Mouse (Mus musculus): ENCODE results near the gene 1110032A03Rik. TPM values are rescaled to one million over a fixed set of nuclear protein-coding genes. Genes with fewer than 3 reads are reported as not detected.

The 1110032A03Rik gene
- total RNA-seq, 2 experiments from 2014 or later, result 15.9 to 28.1 TPM

DNA sequence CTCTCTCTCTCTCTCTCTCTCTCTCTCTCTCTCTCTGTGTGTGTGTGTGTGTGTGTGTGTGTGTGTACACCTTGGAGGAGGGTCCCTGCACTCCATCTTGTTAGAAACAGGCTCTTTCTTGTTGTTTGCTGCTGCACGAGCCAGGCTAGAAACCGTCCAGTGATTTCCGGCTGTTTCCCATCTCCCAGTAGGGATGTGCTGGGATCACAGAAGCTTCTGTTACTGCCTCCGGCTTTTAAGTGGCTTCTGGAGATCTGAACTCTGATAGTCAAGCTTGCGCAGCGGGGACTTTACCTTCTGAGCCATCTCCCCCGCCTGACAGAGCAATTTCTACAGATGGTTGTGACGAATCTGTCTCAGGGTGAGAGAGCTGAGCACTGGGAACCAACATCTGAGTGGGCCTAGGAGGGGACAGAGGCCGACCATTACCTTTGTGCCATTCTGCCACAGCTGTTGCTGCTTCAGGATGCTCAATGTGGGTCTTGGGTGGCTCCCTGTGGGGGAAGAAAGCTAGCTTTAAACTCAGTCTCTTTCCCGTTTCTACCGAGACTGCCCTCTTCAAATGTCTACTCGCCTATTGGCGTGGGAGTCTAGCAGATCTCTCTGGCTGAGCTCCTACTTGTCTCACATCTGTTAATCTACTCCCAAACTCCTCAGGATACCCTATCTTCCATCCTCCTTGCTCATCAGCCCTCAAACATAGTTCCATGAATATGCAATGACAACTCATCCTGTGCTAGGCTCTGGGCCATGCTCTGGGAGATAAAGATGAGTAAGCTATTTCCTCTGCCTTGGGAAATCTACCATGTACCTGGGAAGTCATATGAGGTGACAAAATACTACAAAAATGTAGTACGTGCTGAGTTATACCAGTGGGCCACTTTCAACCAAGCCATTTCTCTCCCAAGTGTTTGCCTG lies 34.2 kb downstream of the 1110032A03Rik start:
- ATAC-seq (replicated peaks; ENCODE audit: low FRiP score, poor library complexity, severe bottlenecking), result no peak

DNA sequence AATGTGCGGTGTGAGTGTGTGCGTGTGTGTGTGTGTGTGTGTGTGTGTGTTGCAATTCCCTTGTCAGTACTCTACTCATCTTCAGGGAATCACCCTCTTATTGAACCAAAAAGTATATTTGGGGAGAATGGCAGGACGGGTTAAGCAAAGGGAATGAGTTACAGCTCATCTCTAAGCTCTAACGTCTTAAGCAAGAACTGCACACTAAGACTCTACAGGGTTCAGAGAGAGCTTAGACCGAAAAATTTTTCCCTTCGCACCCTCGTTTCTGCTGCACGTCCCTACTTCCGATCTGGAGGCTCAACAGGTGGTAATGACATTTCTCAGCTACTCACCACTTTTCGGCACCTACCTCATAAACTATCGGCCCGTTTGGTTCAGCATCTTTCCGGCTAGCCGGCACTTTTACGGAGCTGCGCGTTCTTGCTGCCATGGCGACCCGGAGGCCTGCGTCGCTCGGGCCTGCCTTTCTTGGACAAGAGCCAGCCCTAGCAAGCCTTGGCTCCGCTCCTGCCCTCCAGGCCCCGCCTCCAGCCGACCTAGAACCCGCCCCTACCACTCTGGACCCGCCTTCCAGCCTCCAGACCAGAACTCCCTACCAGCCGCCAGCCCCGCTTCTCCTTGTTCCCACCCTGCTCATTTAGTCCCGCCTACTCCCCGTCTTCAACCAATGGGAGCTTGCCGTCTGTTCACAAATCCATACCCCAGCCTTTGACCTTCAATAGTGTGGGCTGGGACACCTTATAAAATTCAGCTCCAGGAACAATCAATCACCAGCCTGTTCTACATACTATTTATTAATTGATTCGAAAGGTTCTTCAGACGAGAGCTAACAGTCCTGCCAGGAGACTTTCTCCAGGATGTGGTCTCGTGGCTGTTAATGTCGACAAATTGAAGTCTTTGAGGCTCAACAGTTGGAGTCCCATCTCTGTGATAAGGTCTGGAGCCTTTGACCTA lies 36.1 kb downstream of the 1110032A03Rik start, which contains the start of gene Dixdc1:
TSS of gene Dixdc1 (minus strand) at position 604 of the 957 bp plus-strand sequence.
- peak; percentile 96 for ATAC-seq (replicated peaks; ENCODE audit: low FRiP score, poor library complexity, severe bottlenecking)

DNA sequence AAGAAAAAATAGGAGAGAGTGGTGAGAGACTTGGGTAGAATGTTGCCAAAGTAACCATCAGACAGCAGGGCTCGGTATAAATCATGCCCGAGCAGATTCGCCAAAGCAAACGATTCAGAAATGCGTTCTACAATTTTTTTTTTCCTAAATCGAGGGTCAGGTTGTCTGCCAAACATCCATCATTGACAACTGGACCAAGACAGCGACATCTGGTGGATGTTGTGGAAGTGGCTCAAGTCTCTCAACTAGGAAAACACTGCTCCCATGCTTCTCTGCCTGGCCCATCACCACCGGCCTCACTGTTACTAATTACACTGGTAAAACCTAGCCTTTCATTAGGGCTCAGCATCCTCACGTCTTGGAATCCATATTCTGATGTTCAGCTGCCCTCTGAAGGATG lies 40.3 kb downstream of the 1110032A03Rik start:
- ATAC-seq (replicated peaks; ENCODE audit: low FRiP score, poor library complexity, severe bottlenecking), result no peak

DNA sequence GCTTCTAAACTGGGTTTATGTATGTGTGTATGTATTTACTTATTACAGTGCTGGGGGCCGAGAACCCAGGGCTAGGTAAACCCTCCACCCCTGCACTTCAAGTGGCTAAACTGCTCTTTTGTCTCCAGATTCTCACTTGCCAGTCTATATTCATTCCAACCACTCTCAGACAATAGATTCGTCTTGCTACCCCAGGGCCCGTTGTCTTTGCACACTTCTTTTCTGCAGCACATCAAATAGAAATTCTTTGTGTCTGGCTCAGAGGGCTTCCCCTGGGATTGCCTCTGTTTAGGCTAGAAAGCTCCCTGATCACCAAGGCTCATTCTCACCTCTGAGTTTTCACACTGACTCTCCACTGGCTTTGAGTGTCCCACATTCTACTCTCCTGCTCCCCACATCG lies 42.8 kb downstream of the 1110032A03Rik start:
- ATAC-seq (replicated peaks; ENCODE audit: low FRiP score, poor library complexity, severe bottlenecking), result no peak

DNA sequence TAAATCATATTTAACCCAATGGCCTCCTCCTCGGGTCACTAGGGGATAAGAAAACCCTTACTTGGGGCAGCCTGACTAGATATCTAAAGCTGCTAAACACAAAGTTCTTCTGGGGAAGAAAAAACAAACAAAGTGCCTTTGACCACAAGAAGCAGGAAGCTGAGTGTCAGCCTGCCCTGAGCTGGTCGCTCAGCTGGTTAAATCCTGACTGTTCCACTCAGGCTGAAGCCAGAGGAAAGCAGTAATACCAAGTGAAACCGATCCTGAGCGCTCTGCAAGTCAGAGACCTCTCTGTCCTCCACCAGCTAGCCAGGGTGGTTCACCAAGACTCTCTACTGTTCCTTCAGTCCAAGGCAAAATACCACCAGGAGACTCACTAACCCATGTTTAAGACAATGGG lies 45.7 kb downstream of the 1110032A03Rik start:
- no peak for ATAC-seq (replicated peaks; ENCODE audit: low FRiP score, poor library complexity, severe bottlenecking)

DNA sequence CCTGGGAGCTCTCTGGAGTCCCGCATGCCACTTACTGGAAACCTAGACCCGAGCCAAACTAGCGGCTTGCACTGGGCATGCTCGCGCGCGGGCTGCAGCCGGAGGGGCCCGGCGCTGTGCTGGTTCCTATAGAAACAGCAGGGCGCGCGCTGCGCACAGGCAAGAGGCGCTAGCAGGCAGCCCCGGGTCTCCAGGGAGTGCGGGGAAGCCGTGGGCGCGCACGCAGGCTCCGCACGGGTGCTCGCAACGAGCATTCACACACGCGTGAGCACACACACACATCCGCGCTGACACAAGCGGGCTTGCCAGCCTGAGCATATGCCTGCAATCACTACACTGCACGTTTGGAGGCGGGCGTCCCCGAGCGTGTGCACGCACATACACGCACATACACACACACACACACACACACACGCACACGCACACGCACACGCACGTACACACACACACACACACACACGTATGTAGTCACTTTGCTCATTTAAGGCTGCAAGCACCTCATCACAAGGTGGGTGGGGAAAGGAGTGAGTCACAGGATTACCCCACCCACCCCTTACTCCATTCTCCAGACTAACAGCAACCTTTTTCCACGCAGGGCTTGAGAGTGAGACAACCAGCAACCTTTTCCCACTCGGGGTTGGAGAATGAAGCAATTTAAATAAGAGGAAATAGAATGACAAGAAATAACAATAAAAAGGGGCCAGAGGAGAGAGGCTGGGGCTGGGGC lies 47.2 kb downstream of the 1110032A03Rik start:
- no peak for ATAC-seq (replicated peaks; ENCODE audit: low FRiP score, poor library complexity, severe bottlenecking)

DNA sequence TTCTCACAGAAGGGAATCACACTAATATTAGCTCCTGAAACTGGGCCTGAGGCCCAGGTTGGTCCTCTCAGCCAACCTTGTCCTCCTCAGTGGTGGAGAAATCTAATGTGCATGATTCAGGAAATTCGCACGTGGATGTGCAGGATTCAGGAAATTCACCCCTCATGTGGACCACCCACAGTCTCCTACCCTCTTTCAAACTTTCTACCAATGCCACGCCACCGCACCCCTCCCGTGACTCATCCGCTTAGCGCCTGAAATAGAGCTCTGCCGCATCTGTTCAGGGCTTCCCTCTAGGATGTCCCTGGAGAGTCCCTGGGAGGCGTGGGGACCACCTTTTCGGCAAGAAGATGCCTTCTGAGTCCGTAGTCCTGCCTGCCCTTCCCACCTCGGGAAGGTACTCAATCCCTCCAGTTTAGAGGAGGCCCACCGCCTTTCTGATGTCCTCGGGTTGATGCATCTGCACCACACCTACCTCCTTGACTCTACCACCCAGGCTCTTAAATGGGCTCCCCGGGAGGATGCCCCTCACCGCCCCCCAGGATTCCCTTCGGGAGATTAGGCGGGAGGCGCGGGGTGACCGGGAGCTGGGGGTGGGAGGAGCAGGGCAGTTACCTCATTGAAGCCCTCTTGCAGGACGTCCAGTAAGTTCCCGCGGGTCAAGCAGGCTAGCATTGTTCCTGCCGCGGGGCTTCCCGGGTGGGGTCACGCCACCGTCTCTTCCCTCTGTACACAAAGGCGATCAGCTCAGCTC lies 48.0 kb downstream of the 1110032A03Rik start:
- ATAC-seq (replicated peaks; ENCODE audit: low FRiP score, poor library complexity, severe bottlenecking), result no peak

DNA sequence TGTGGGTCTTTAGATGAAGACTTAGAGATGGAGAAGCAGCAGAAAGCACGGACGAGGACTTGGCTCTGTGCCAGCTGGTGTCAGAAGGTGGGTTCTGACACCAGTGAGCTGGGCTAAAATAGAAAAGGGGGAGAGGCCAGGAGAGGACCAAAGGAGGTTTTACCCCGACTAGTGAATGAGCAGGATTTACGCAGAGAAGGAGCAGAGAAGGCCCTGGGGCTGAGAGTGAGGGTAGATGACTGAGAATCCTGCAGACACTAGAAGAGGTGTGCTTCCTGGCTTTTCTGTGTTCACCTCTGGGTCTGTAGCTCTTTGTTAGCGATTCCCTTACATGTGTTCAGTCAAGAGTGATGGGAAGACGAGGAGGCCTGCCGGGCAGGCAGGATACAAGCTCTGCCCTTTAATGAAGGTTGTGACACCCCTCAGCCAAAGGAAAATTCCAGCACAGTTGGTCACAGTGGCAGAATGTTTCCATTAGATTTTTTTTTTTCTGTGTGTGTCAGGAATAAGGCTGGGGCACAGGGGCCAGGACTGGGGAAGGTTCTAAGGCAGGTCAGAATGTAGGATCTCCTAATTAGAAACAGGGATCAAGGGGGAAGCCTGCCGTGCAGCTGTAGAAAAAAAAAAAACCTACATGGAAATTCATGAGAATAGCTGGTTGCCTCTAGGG lies 49.3 kb downstream of the 1110032A03Rik start:
- no peak for ATAC-seq (replicated peaks; ENCODE audit: low FRiP score, poor library complexity, severe bottlenecking)

DNA sequence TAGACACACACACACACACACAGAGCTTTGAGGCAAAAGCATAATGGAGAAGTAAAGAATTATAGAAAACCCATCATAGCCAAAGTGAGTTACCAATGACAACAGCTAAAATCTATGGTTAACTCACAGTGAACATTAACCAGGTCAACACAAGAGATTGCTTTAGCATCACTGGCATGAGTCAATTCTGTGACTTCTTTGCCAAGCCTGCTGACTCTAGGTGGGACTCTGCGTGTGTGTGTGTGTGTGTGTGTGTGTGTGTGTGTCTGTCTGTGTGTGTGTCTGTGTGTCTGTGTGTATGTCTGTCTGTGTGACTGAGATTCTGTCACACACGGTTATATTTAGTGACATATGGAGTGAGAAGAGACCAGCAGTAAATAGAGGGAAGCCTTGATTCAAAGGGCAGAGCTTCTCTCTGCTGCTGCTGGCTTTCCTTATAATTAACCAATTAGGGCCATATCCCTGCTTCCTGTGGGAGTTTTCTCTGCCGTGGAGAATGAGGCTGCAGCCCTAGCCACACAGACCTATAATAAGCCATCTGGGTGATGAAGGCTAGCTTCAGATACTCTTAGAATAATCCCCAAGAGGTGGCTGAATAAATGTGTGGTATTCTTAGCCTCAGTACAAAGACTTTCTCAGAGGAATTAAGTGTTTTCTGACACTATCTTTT lies 50.5 kb downstream of the 1110032A03Rik start:
- no peak for ATAC-seq (replicated peaks; ENCODE audit: low FRiP score, poor library complexity, severe bottlenecking)

DNA sequence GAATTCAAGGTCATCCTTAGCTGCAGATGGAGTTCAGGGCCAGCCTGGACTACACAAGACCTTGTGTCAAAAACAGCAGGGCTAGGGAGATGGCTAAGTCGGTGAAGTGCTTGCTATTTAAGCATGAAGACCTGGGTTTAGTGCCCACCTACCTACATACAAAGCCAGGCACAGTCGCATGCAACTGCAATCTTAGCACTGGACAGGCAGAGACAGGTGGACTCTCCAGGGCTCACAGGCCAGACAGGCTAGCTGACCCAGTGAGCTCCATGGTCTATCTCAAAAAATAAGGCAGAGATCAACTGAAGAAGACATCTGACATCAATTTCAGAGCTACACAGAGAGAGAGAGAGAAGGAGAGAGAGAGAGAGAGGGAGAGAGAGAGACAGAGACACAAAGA lies 51.2 kb downstream of the 1110032A03Rik start:
- ATAC-seq (replicated peaks; ENCODE audit: low FRiP score, poor library complexity, severe bottlenecking), result no peak

DNA sequence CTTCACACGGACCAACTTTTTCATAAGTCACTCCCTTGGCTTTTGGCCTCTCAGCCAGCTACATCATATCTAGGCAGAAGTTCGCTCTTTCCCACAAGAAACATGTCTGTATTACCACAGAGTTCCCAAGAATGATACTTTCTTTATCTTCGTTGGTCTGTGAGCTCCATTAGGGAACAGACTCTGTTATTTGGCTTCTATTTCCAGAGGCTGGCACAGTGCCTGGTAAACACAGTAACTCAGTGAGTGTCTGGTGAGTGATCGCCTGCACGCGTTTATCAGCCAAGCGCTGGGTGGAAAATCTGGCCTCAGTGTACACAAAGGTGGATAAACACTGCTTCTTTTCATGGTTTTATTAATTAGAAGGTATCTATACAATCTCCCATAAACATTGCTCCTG lies 51.9 kb downstream of the 1110032A03Rik start:
- no peak for ATAC-seq (replicated peaks; ENCODE audit: low FRiP score, poor library complexity, severe bottlenecking)

DNA sequence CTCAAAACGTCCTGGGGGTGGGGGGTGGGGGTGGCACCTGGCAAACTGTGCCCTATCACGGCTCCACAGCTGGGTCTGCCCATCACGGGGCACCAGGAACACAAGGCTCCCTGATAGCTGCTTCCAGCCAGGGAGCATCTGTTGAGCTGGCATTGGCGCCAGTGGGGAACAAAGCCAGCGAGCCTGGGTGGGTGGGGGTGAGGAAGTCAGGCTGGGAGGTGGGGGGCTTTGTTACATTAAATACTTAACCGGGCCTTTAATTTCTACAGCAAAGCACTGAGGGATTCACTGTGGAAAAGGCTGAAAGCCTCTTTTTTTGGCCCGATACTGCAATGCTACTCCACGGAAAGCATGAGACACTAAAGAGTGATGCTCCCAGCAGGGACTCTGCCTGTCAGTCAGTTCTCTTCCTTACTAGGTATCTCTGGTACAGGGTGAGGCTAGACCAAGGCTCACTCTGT lies 52.8 kb downstream of the 1110032A03Rik start:
- ATAC-seq (replicated peaks; ENCODE audit: low FRiP score, poor library complexity, severe bottlenecking), result no peak

DNA sequence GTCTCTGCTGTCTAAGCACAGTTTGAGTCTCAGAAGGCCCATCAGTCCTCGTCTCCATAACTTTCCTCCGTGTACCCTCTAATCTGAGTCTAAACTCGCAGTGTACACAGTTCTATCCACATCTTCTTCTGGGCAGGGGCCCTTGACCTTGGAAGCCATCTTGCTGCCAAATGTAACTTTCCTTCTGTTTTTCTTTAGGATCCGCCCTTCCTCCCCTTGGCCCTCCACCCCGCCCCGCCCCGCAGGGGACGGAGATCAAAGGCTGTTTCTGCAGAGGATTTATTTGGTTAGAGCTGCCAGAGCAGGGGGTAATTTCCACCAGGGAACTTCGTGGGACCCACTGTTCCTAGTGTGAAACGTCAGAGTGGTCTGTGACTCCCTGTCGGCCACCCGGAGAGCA lies 54.3 kb downstream of the 1110032A03Rik start:
- ATAC-seq (replicated peaks; ENCODE audit: low FRiP score, poor library complexity, severe bottlenecking), result no peak

DNA sequence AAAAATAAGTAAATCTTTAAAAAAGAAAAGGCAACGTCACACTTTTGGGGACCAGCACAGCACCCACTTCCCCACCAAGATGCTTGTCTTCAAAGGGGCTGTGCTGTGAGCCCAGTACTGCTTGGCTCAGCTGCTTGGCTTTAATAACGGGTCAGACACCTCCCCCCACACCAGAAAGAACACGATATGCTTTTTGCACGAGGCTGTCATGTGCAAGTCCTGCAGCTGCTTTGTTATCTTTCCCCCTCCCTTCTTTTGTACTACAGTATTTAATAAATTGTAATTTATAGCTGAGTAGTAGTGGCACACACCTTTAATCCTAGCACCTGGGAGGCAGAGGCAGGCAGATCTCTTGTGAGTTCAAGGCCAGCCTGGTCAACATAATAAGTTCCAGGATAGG lies 56.4 kb downstream of the 1110032A03Rik start:
- ATAC-seq (replicated peaks; ENCODE audit: low FRiP score, poor library complexity, severe bottlenecking), result no peak

DNA sequence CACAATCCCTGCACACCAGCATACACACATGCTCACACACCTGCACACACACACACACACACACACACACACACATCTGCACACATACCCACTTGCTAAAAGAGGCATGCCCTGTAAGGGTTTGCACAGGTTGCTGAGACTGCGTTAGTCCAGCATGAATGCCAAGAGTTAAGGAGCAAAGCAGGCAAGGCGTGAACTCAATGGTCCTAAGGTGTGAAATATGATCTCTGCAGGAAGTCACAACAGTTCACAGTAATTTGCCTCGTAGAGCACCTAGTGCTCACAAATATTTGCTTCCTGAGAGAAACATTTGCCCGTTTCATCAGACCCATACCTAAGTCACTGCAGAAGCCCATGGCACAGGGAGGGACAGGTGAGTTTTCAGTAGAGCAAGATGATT lies 61.1 kb downstream of the 1110032A03Rik start:
- no peak for ATAC-seq (replicated peaks; ENCODE audit: low FRiP score, poor library complexity, severe bottlenecking)

All from erythroid progenitor cell, adult 5-6 weeks (primary cell).